Mouse (Mus musculus) megakaryocyte, embryonic 14.5 days (primary cell): ENCODE results near the gene Arglu1.

ENCODE experiments used
- FLI1 ChIP-seq: IDR thresholded peaks from 2 replicates; pipeline ENCODE4 v1.6.1; 2012; ENCODE audit warnings: low read length, inconsistent platforms, mixed read lengths
- GATA1 ChIP-seq: IDR thresholded peaks from 3 replicates; pipeline ENCODE4 v1.6.1; 2012; ENCODE audit warnings: mixed read lengths, low read length, inconsistent platforms, borderline replicate concordance

GRCm38 (mm10) chr8:8644160-8644915, 46.0 kb downstream of the Arglu1 start:
- TF ChIP-seq GATA1 (no peak), FLI1 (no peak)
